Mouse (Mus musculus) induced T-regulatory cell, adult 2 months (primary cell): ENCODE measurements around the gene Adarb2.

Source experiments
- DNase-seq: peaks from one replicate; pipeline ENCODE4 v3.0.0-alpha.2; 2012; ENCODE audit warnings: low read depth

The Adarb2 gene

GRCm38 (mm10) chr13:8369868-8370387 is 167.3 kb downstream of the Adarb2 start:
- no peak for DNase-seq

GRCm38 (mm10) chr13:8388541-8388940 is 185.9 kb downstream of the Adarb2 start:
- no peak for DNase-seq

GRCm38 (mm10) chr13:8400265-8401041 is 197.8 kb downstream of the Adarb2 start:
- DNase-seq, result peak; percentile 23

GRCm38 (mm10) chr13:8402324-8402873 is 199.7 kb downstream of the Adarb2 start:
- no peak for DNase-seq

GRCm38 (mm10) chr13:8406020-8406419 is 203.4 kb downstream of the Adarb2 start:
- no peak for DNase-seq

- DNase-seq, result no peak
These were observed 208.0 kb downstream of the Adarb2 start for GRCm38 (mm10) chr13:8410353-8411318.

GRCm38 (mm10) chr13:8424019-8424719 is 221.5 kb downstream of the Adarb2 start:
- no peak for DNase-seq

GRCm38 (mm10) chr13:8439188-8439835 is 236.6 kb downstream of the Adarb2 start:
- DNase-seq, result no peak

- no peak for DNase-seq
These were observed 242.7 kb downstream of the Adarb2 start for GRCm38 (mm10) chr13:8445415-8445814.

- no peak for DNase-seq
These were observed 245.7 kb downstream of the Adarb2 start for GRCm38 (mm10) chr13:8448192-8448879.

- no peak for DNase-seq
These were observed 248.9 kb downstream of the Adarb2 start for GRCm38 (mm10) chr13:8451581-8451980.

- DNase-seq, result peak; percentile 88
These were observed 254.2 kb downstream of the Adarb2 start for GRCm38 (mm10) chr13:8456886-8457285.

- DNase-seq, result peak; percentile 67
These were observed 255.2 kb downstream of the Adarb2 start for GRCm38 (mm10) chr13:8457831-8458230.

GRCm38 (mm10) chr13:8467591-8468366 is 265.1 kb downstream of the Adarb2 start:
- no peak for DNase-seq

GRCm38 (mm10) chr13:8476237-8476636 is 273.6 kb downstream of the Adarb2 start:
- peak; percentile 25 for DNase-seq

- DNase-seq, result no peak
These were observed 276.1 kb downstream of the Adarb2 start for GRCm38 (mm10) chr13:8478731-8479130.

GRCm38 (mm10) chr13:8479970-8480369 is 277.3 kb downstream of the Adarb2 start:
- DNase-seq, result no peak

- DNase-seq, result no peak
These were observed 278.7 kb downstream of the Adarb2 start for GRCm38 (mm10) chr13:8481347-8481746.

GRCm38 (mm10) chr13:8484592-8485272 is 282.1 kb downstream of the Adarb2 start:
- no peak for DNase-seq
